In genomic region chr12:29247356-29247755, GRCm38 (mm10) we compare ENCODE assay signal across 11 mouse cellular contexts.
A peak's percentile ranks its signal among the peaks of the same experiment; 100 is the strongest.
DNase-seq lines count a peak whose midpoint lies in the region; ATAC-seq lines count a peak whose summit lies in the region.
"Had no signal": no experiment of that assay in that cellular context is flagged by ENCODE, and none has a peak within 500 bp of the region (broad histone marks: within the 10 kb centered on the region; RNA-seq: fewer than 3 reads in every experiment).

No protein-coding gene starts in this region.

- no peaks in the 10 kb centered on the region for H3K9me3 ChIP-seq in hindbrain, embryonic 16.5 days (ENCODE audit: control insufficient read depth, low read length)
- no peaks in the 10 kb centered on the region for H3K9me3 ChIP-seq in neural tube, embryonic 13.5 days
- H3K9me3 ChIP-seq: kidney, embryonic 15.5 days had no signal

- no peaks in the 10 kb centered on the region for H3K36me3 ChIP-seq in hindbrain, embryonic 16.5 days (ENCODE audit: control insufficient read depth, insufficient read depth, low read length)
- no peaks in the 10 kb centered on the region for H3K36me3 ChIP-seq in neural tube, embryonic 13.5 days
- H3K36me3 ChIP-seq: kidney, embryonic 15.5 days had no signal

- H3K4me3 ChIP-seq in hindbrain, embryonic 16.5 days (ENCODE audit: low read length) = no peak overlapping the region
- H3K4me3 ChIP-seq in neural tube, embryonic 13.5 days = no peak overlapping the region
- H3K4me3 ChIP-seq: kidney, embryonic 15.5 days; megakaryocyte, embryonic 14.5 days had no signal

- WGBS in hindbrain, embryonic 16.5 days = 34% methylated on average over 5 of the region's 5 CpGs
- 44% methylated on average over 5 of the region's 5 CpGs for WGBS in neural tube, embryonic 13.5 days

- H3K27ac ChIP-seq in hindbrain, embryonic 16.5 days (ENCODE audit: low read depth, low read length) = peak overlapping the region; percentile 24; the same call in 1 of the 2 replicates
- peak overlapping the region; percentile 83 for H3K27ac ChIP-seq in neural tube, embryonic 13.5 days (replicated peaks)
- H3K27ac ChIP-seq: kidney, embryonic 15.5 days had no signal

- intact Hi-C loops in gastrocnemius, postnatal 14 days (cut with DNase I; ENCODE audit: low total_unique reads) = no loop called here
- intact Hi-C loops in gastrocnemius, postnatal 36 days (cut with DNase I) = no loop called here
- intact Hi-C loops in heart, postnatal 14 days (cut with DNase I) = no loop called here

- no peak overlapping the region for H3K4me2 ChIP-seq in hindbrain, embryonic 16.5 days (ENCODE audit: low read length)
- no peak overlapping the region for H3K4me2 ChIP-seq in neural tube, embryonic 13.5 days
- H3K4me2 ChIP-seq: kidney, embryonic 15.5 days had no signal

- H3K9ac ChIP-seq in hindbrain, embryonic 16.5 days (ENCODE audit: low read depth, low read length) = no peak overlapping the region
- H3K9ac ChIP-seq in neural tube, embryonic 13.5 days = no peak overlapping the region
- H3K9ac ChIP-seq: kidney, embryonic 15.5 days had no signal

- no peaks in the 10 kb centered on the region for H3K27me3 ChIP-seq in hindbrain, embryonic 16.5 days (replicated peaks; ENCODE audit: control insufficient read depth, insufficient read depth, low read length)
- H3K27me3 ChIP-seq in neural tube, embryonic 13.5 days = no peaks in the 10 kb centered on the region
- H3K27me3 ChIP-seq: kidney, embryonic 15.5 days; megakaryocyte, embryonic 14.5 days had no signal

- peak; percentile 15 for DNase-seq in gastrocnemius, postnatal 14 days
- no peak for DNase-seq in gastrocnemius, postnatal 36 days
- peak; percentile 76 for DNase-seq in brain, adult 2 months (ENCODE audit: low read depth, low spot score)
- no peak for DNase-seq in heart, postnatal 14 days
- DNase-seq: thymus, adult 2 months had no signal

- peaks cover 12% of the 10 kb centered on the region for H3K4me1 ChIP-seq in hindbrain, embryonic 16.5 days (ENCODE audit: control insufficient read depth, insufficient read depth, low read depth, low read length)
- H3K4me1 ChIP-seq in neural tube, embryonic 13.5 days (replicated peaks) = peaks cover 55% of the 10 kb centered on the region
- H3K4me1 ChIP-seq: megakaryocyte, embryonic 14.5 days had no signal

- no peak for ATAC-seq in hindbrain, embryonic 16.5 days
- no peak for ATAC-seq in neural tube, embryonic 13.5 days (ENCODE audit: low read depth)
- no peak for ATAC-seq in megakaryocyte-erythroid progenitor cell, adult 5-6 weeks (replicated peaks; ENCODE audit: low FRiP score, low TSS enrichment, poor library complexity, severe bottlenecking)
- ATAC-seq in granulocyte monocyte progenitor cell, adult 5-6 weeks (replicated peaks; ENCODE audit: poor library complexity, severe bottlenecking) = no peak

Comparison
In these comparisons a context has a peak if more than half of its experiments do, and no peak if none do; other contexts are left out.
1. DNase-seq: peak in gastrocnemius, postnatal 14 days (single experiment) and brain, adult 2 months (single experiment); none in gastrocnemius, postnatal 36 days (0 of 2) and heart, postnatal 14 days (0 of 2).